Mouse (Mus musculus) stomach, postnatal 0 days (tissue): ENCODE measurements around the gene Mtrex.

Source experiments
- CTCF ChIP-seq: IDR thresholded peaks from 2 replicates; pipeline ENCODE4 v1.5.1; 2016; ENCODE audit warnings: antibody characterized with exemption, low read depth, mild to moderate bottlenecking, moderate library complexity
- EP300 ChIP-seq: optimal IDR thresholded peaks from 2 replicates; pipeline ENCODE3; 2016; ENCODE audit warnings: antibody characterized with exemption

DNA sequence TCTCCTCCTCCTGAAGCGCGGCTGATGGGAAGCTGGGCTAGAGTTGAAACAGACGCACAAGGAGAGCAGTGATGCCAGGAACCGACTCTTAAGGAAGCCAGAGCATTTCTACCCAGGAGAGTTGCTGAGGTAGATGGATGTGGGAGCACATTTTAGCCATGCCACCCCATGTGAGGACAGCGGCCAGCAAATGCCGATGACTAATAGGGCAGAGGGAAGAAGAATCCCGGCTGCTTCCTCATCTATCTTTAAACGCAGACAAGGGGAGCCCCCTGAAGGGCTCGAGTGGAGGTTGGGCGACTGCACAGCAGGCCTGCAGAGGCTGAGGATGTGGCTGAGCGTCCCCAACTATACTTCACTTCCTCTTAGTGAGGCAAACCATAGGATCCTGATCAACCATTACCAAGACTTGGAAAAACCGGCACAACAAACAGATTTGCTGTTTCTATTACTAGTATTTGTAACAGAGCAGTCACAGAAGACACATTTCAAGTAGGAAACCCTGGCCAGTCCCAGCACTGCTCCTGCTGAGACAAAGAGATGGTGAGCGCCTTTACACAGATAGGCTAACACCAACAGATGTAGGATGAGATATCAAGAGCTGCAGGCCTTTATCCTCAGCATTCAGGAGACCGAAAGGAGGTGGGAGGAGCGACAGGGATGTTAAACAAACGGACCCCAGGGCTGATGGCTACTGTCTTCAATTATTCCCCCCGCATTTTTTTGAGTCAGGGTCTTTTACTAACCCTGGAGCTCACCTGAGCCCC is 55.5 kb downstream of the Mtrex start:
- peak; percentile 6; the same call in 1 of the 2 replicates for TF ChIP-seq CTCF
- no peak for TF ChIP-seq EP300
